Mouse (Mus musculus) olfactory bulb, adult 2 months (tissue): ENCODE measurements around the gene Dnajc27. TPM values are rescaled to one million over a fixed set of nuclear protein-coding genes. Genes with fewer than 3 reads are reported as not detected.
A peak's percentile ranks its signal among the peaks of the same experiment; 100 is the strongest.

ENCODE experiments used
- H3K27ac ChIP-seq: fragments of 200-500 bp; 2 replicates; pipeline ENCODE4 v1.5.1; 2012; ENCODE audit warnings: low read depth, low read length; ENCODE audit not compliant: insufficient read depth
- H3K4me1 ChIP-seq: fragments of 200-500 bp; 2 replicates; pipeline ENCODE4 v1.6.1; 2012; ENCODE audit warnings: low read length; ENCODE audit not compliant: control insufficient read depth, insufficient read depth
- H3K4me3 ChIP-seq: fragments of 200-500 bp; 2 replicates; pipeline ENCODE4 v1.5.1; 2012; ENCODE audit warnings: mild to moderate bottlenecking, low read depth, low read length, moderate library complexity; ENCODE audit not compliant: insufficient read depth
- CTCF ChIP-seq: fragments of 200-500 bp; IDR thresholded peaks from 2 replicates; pipeline ENCODE4 v1.5.1; 2012; ENCODE audit warnings: low read depth, mild to moderate bottlenecking, low read length, moderate library complexity; ENCODE audit not compliant: insufficient read depth
- POLR2A ChIP-seq: fragments of 200-500 bp; IDR thresholded peaks from 2 replicates; pipeline ENCODE4 v1.6.1; 2012; ENCODE audit warnings: mild to moderate bottlenecking, low read depth, low read length, moderate library complexity; ENCODE audit not compliant: insufficient read depth
- WGBS: fragments of 180-500 bp; shearing (Covaris S2); methylation state at CpG from one replicate; pipeline ENCODE4 v1.1.7; 2018; 5-methylcytosine and 5-hydroxymethylcytosine counted together
- polyA plus RNA-seq: library from polyadenylated mRNA; stranded (reverse); fragments of >200 nt; gene quantifications from 2 replicates; pipeline ENCODE4 v1.2.4, GENCODE M21; 2012; ENCODE audit warnings: low replicate concordance; ENCODE audit not compliant: missing spikeins, insufficient read depth, insufficient read length

The Dnajc27 gene
- polyA plus RNA-seq, 1 experiment = not detected

DNA sequence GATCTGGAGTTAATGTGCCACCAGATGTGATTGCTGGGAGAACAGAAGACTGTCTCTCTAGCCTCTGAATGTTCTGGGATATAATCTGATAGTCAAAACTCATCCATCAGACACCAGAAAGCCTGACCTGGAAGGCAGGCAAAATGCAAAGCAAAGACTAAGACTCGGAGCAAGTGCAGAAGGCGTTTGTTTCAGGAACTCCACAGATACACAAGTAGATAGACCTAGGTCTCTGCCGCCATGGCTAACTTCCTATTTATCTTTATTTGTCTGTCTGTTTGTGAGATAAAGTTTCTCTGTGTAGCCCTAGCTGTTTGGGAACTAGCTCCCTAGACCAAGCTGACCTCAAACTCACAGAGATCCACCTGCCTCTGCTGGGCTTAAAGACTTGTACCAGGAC, 28.7 kb upstream of the Dnajc27 start:
- no peak for TF ChIP-seq POLR2A
- no peak for TF ChIP-seq CTCF
- H3K4me1 ChIP-seq = peaks cover 2% of the 10 kb centered on the region; the same call in 1 of the 2 replicates
- WGBS = 87% methylated on average over 3 of the region's 3 CpGs
- H3K4me3 ChIP-seq = no peak overlapping the region
- no peak overlapping the region for H3K27ac ChIP-seq

DNA sequence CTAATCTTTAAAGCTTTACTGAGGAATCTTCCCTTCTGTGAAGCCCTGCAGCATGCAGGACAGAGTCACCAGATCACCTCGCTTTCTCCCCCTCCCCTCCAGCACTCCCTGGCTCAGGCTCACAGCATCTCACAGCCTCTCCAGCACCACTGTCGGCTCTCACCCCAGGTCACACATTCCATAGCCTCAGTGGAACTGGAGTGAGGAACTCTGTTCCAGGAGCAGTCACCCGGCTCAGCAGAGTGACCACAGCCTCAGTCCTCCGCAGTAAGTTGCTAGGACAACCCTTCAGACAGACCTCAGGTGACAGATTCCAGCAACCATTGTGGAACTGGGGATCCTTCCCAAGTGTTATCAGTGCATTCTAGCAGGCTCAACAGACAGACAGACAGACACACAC, 27.5 kb upstream of the Dnajc27 start:
- Histone ChIP-seq H3K4me3 (no peak overlapping the region), H3K27ac (no peak overlapping the region), H3K4me1 (peaks cover 2% of the 10 kb centered on the region; the same call in 1 of the 2 replicates)
- no peak for TF ChIP-seq POLR2A
- TF ChIP-seq CTCF = no peak
- 53% methylated on average over 4 of the region's 4 CpGs for WGBS

- no peak overlapping the region for H3K27ac ChIP-seq
- TF ChIP-seq CTCF (no peak), POLR2A (no peak)
- peaks cover 2% of the 10 kb centered on the region for H3K4me1 ChIP-seq
- no peak overlapping the region for H3K4me3 ChIP-seq
- WGBS = 79% methylated on average over 9 of the region's 9 CpGs
Observed at GRCm38 (mm10) chr12:4058321-4058720, 24.1 kb upstream of the Dnajc27 start.

DNA sequence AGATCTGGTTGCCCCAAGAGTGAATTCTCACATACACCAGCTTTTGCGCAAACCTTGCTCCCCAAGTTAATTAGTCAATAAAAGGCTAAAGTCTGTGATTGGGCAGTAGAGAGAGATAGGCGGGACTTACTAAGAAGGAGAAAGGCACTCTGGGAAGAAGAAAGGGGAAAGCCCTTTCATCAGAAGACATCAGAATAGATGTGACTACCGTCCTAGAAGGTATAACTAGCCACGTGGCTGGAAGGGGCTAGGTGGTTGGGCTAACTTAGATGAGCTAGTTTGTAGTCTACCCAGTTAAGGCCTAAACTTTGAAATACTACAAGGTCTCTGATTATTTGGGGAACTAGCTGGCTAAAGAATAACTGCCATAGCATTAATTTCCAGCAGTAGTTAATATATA, 22.7 kb upstream of the Dnajc27 start:
- peaks cover 2% of the 10 kb centered on the region for H3K4me1 ChIP-seq
- no peak for TF ChIP-seq POLR2A
- no peak for TF ChIP-seq CTCF
- H3K4me3 ChIP-seq = no peak overlapping the region
- no peak overlapping the region for H3K27ac ChIP-seq
- 91% methylated on average over 4 of the region's 4 CpGs for WGBS

GRCm38 (mm10) chr12:4065498-4065897, 16.9 kb upstream of the Dnajc27 start:
- WGBS = 88% methylated on average over 2 of the region's 2 CpGs
- TF ChIP-seq CTCF (no peak), POLR2A (no peak)
- peaks cover 11% of the 10 kb centered on the region for H3K4me1 ChIP-seq
- peak overlapping the region; percentile 98 for H3K27ac ChIP-seq
- H3K4me3 ChIP-seq = no peak overlapping the region

- H3K4me3 ChIP-seq = no peak overlapping the region
Observed at GRCm38 (mm10) chr12:4065944-4066343, 16.4 kb upstream of the Dnajc27 start.

GRCm38 (mm10) chr12:4066681-4067459, 15.5 kb upstream of the Dnajc27 start:
- Histone ChIP-seq H3K4me1 (peaks cover 11% of the 10 kb centered on the region), H3K4me3 (no peak overlapping the region), H3K27ac (peak overlapping the region; percentile 98)
- TF ChIP-seq POLR2A (no peak), CTCF (no peak)
- 37% methylated on average over 6 of the region's 6 CpGs for WGBS

More at GRCm38 (mm10) chr12:4065944-4066343, 16.4 kb upstream of the Dnajc27 start:
- TF ChIP-seq CTCF = no peak
- TF ChIP-seq POLR2A = no peak
- Histone ChIP-seq H3K27ac (peak overlapping the region; percentile 98), H3K4me1 (peaks cover 11% of the 10 kb centered on the region)
- 83% methylated on average over 8 of the region's 8 CpGs for WGBS

GRCm38 (mm10) chr12:4068551-4068950, 13.8 kb upstream of the Dnajc27 start:
- WGBS = 54% methylated on average over 4 of the region's 4 CpGs

GRCm38 (mm10) chr12:4071671-4072070, 10.7 kb upstream of the Dnajc27 start:
- TF ChIP-seq CTCF (no peak), POLR2A (no peak)
- Histone ChIP-seq H3K4me3 (no peak overlapping the region), H3K4me1 (peaks cover 2% of the 10 kb centered on the region), H3K27ac (no peak overlapping the region)
- 83% methylated on average over 9 of the region's 9 CpGs for WGBS

More at GRCm38 (mm10) chr12:4068551-4068950, 13.8 kb upstream of the Dnajc27 start:
- Histone ChIP-seq H3K4me3 (no peak overlapping the region), H3K27ac (no peak overlapping the region), H3K4me1 (peaks cover 11% of the 10 kb centered on the region)
- no peak for TF ChIP-seq CTCF
- TF ChIP-seq POLR2A = no peak

- Histone ChIP-seq H3K4me3 (no peak overlapping the region), H3K27ac (no peak overlapping the region), H3K4me1 (no peaks in the 10 kb centered on the region; the same call in 1 of the 2 replicates)
- TF ChIP-seq POLR2A = no peak
- TF ChIP-seq CTCF = no peak
- WGBS = 46% methylated on average over 8 of the region's 8 CpGs
Observed at GRCm38 (mm10) chr12:4075407-4075806, 7.0 kb upstream of the Dnajc27 start.
